Mouse (Mus musculus) heart, embryonic 12.5 days (tissue): ENCODE results near the gene Dhx33. TPM values are rescaled to one million over a fixed set of nuclear protein-coding genes. Genes with fewer than 3 reads are reported as not detected.

Experiments
- ATAC-seq: fragments of 200-750 bp; cut with Nextera tagmentation; 2 replicates; pipeline ENCODE4 v1.8.0; 2017; ENCODE audit warnings: moderate TSS enrichment, moderate library complexity; ENCODE audit not compliant: insufficient number of reproducible peaks, low FRiP score
- H3K27ac ChIP-seq: fragments of 300-500 bp; sonication (generic); 2 replicates; pipeline ENCODE4 v1.5.1; 2016; ENCODE audit warnings: mild to moderate bottlenecking, moderate library complexity; ENCODE audit not compliant: poor library complexity, severe bottlenecking
- H3K27me3 ChIP-seq: fragments of 300-500 bp; sonication (generic); replicated peaks from 2 replicates; pipeline ENCODE4 v1.6.1; 2016; ENCODE audit warnings: mild to moderate bottlenecking, moderate library complexity
- H3K36me3 ChIP-seq: fragments of 300-500 bp; sonication (generic); 2 replicates; pipeline ENCODE4 v1.6.1; 2016; ENCODE audit warnings: mild to moderate bottlenecking, moderate library complexity
- H3K4me1 ChIP-seq: fragments of 300-500 bp; sonication (generic); replicated peaks from 2 replicates; pipeline ENCODE4 v1.6.1; 2016; ENCODE audit warnings: mild to moderate bottlenecking
- H3K4me2 ChIP-seq: fragments of 300-500 bp; sonication (generic); 2 replicates; pipeline ENCODE4 v1.6.1; 2016; ENCODE audit warnings: mild to moderate bottlenecking, moderate library complexity
- H3K4me3 ChIP-seq: fragments of 300-500 bp; sonication (generic); 2 replicates; pipeline ENCODE4 v1.5.1; 2016; ENCODE audit warnings: mild to moderate bottlenecking
- H3K9ac ChIP-seq: fragments of 300-500 bp; sonication (generic); 2 replicates; pipeline ENCODE4 v1.6.1; 2016; ENCODE audit warnings: mild to moderate bottlenecking, moderate library complexity
- H3K9me3 ChIP-seq: fragments of 300-500 bp; sonication (generic); replicated peaks from 2 replicates; pipeline ENCODE4 v1.6.1; 2016; ENCODE audit warnings: mild to moderate bottlenecking, moderate library complexity
- WGBS: fragments of 180-500 bp; shearing (Covaris S2); methylation state at CpG from one replicate; pipeline ENCODE4 v1.1.7; 2016; 5-methylcytosine and 5-hydroxymethylcytosine counted together
- polyA plus RNA-seq: library from polyadenylated mRNA; unstranded; fragments of >200 nt; fragmentation: Nextera tagmentation; extraction: Ambion mirVana; gene quantifications from 2 replicates; pipeline ENCODE4 v1.2.1, GENCODE M21; 2016

Dhx33 gene
- 18.8 and 20.1 TPM in 2 replicates for polyA plus RNA-seq

GRCm38 (mm10) chr11:71004316-71004773, at the start of gene Dhx33:
Dhx33 (minus strand) TSS chr11:71004437.
- Histone ChIP-seq H3K27me3 (no peaks in the 10 kb centered on the region), H3K4me3 (peak within 1 kb of the TSS; percentile 94), H3K4me1 (peaks cover 17% of the 10 kb centered on the region), H3K9me3 (no peaks in the 10 kb centered on the region), H3K36me3 (peaks cover 22% of the 10 kb centered on the region), H3K9ac (peak within 1 kb of the TSS; percentile 83), H3K27ac (peak within 1 kb of the TSS; percentile 84), H3K4me2 (peak within 1 kb of the TSS; percentile 94)
- WGBS: under 1% methylated on average over 34 of the region's 35 CpGs
- peak; percentile 97 for ATAC-seq

- H3K9ac ChIP-seq: no peak overlapping the region
- no peak overlapping the region for H3K4me3 ChIP-seq
- H3K27ac ChIP-seq: no peak overlapping the region
- H3K36me3 ChIP-seq: no peaks in the 10 kb centered on the region
- no peaks in the 10 kb centered on the region for H3K4me1 ChIP-seq
- no peaks in the 10 kb centered on the region; the same call in 1 of the 2 replicates for H3K9me3 ChIP-seq
- no peak for ATAC-seq
- no peaks in the 10 kb centered on the region for H3K27me3 ChIP-seq
- WGBS: 6% methylated on average over 1 of the region's 1 CpGs
- H3K4me2 ChIP-seq: no peak overlapping the region
Observed at GRCm38 (mm10) chr11:71052554-71052953, 48.3 kb upstream of the Dhx33 start.

GRCm38 (mm10) chr11:71039526-71040298, 35.5 kb upstream of the Dhx33 start:
- H3K36me3 ChIP-seq: no peaks in the 10 kb centered on the region
- H3K9me3 ChIP-seq: peaks cover 3% of the 10 kb centered on the region
- H3K27ac ChIP-seq: no peak overlapping the region
- no peak overlapping the region for H3K4me2 ChIP-seq
- 95% methylated on average over 5 of the region's 5 CpGs for WGBS
- no peak overlapping the region for H3K4me3 ChIP-seq
- H3K4me1 ChIP-seq: no peaks in the 10 kb centered on the region
- ATAC-seq: no peak
- H3K9ac ChIP-seq: no peak overlapping the region
- no peaks in the 10 kb centered on the region for H3K27me3 ChIP-seq

GRCm38 (mm10) chr11:71033163-71033761, 29.0 kb upstream of the Dhx33 start, which contains the start of gene 6330403K07Rik:
6330403K07Rik (minus strand) TSS chr11:71033513.
- H3K36me3 ChIP-seq: peaks cover 1% of the 10 kb centered on the region
- 0 out of 2 replicates have a peak within 1 kb of the TSS, but pooled peaks have one; percentile 14 for H3K27ac ChIP-seq
- H3K27me3 ChIP-seq: no peaks in the 10 kb centered on the region
- H3K4me2 ChIP-seq: peak within 1 kb of the TSS; percentile 85
- peak; percentile 92 for ATAC-seq
- no peaks in the 10 kb centered on the region for H3K4me1 ChIP-seq
- no peaks in the 10 kb centered on the region for H3K9me3 ChIP-seq
- H3K9ac ChIP-seq: peak within 1 kb of the TSS; percentile 69
- WGBS: 0% methylated on average over 30 of the region's 31 CpGs
- peak within 1 kb of the TSS; percentile 60 for H3K4me3 ChIP-seq

GRCm38 (mm10) chr11:71032491-71033162, 28.4 kb upstream of the Dhx33 start:
- peaks cover 8% of the 10 kb centered on the region for H3K36me3 ChIP-seq

GRCm38 (mm10) chr11:71032070-71032469, 27.8 kb upstream of the Dhx33 start:
- Histone ChIP-seq H3K4me1 (no peaks in the 10 kb centered on the region), H3K4me3 (peak overlapping the region; percentile 60), H3K9me3 (no peaks in the 10 kb centered on the region), H3K27me3 (no peaks in the 10 kb centered on the region), H3K4me2 (peak overlapping the region; percentile 85), H3K9ac (peak overlapping the region; percentile 69; the same call in 1 of the 2 replicates), H3K36me3 (peaks cover 12% of the 10 kb centered on the region), H3K27ac (no peak overlapping the region)
- WGBS: 64% methylated on average over 7 of the region's 7 CpGs
- ATAC-seq: no peak

More at GRCm38 (mm10) chr11:71032491-71033162, 28.4 kb upstream of the Dhx33 start:
- no peaks in the 10 kb centered on the region for H3K9me3 ChIP-seq
- 0 out of 2 replicates have a peak overlapping the region, but pooled peaks have one; percentile 14 for H3K27ac ChIP-seq
- peak overlapping the region; percentile 60 for H3K4me3 ChIP-seq
- H3K4me2 ChIP-seq: peak overlapping the region; percentile 85
- peak overlapping the region; percentile 69 for H3K9ac ChIP-seq
- no peak for ATAC-seq
- no peaks in the 10 kb centered on the region for H3K4me1 ChIP-seq
- 7% methylated on average over 26 of the region's 26 CpGs for WGBS
- H3K27me3 ChIP-seq: no peaks in the 10 kb centered on the region

- H3K27me3 ChIP-seq: no peaks in the 10 kb centered on the region
- H3K4me3 ChIP-seq: no peak overlapping the region
- H3K27ac ChIP-seq: no peak overlapping the region
- no peaks in the 10 kb centered on the region for H3K9me3 ChIP-seq
- ATAC-seq: no peak
- H3K36me3 ChIP-seq: peaks cover 35% of the 10 kb centered on the region
- no peak overlapping the region for H3K9ac ChIP-seq
- H3K4me1 ChIP-seq: no peaks in the 10 kb centered on the region
- H3K4me2 ChIP-seq: no peak overlapping the region
- WGBS: 69% methylated on average over 3 of the region's 3 CpGs
Observed at GRCm38 (mm10) chr11:71029403-71030118, 25.3 kb upstream of the Dhx33 start.

GRCm38 (mm10) chr11:71028280-71028679, 24.0 kb upstream of the Dhx33 start:
- WGBS: 82% methylated on average over 3 of the region's 3 CpGs
- H3K9me3 ChIP-seq: no peaks in the 10 kb centered on the region
- H3K4me1 ChIP-seq: no peaks in the 10 kb centered on the region
- H3K4me3 ChIP-seq: no peak overlapping the region
- no peak overlapping the region for H3K27ac ChIP-seq
- H3K36me3 ChIP-seq: peaks cover 45% of the 10 kb centered on the region
- H3K4me2 ChIP-seq: no peak overlapping the region
- no peak for ATAC-seq
- H3K27me3 ChIP-seq: no peaks in the 10 kb centered on the region
- H3K9ac ChIP-seq: no peak overlapping the region

GRCm38 (mm10) chr11:71019201-71020068, 15.2 kb upstream of the Dhx33 start, which contains the start of the genes Mis12 and Derl2:
Mis12 (plus strand) TSS chr11:71019611.
Derl2 (minus strand) TSS chr11:71019841.
- Histone ChIP-seq H3K4me2 (peak within 1 kb of the TSS; percentile 88), H3K4me1 (peaks cover 24% of the 10 kb centered on the region), H3K4me3 (peak within 1 kb of the TSS; percentile 89), H3K36me3 (peaks cover 16% of the 10 kb centered on the region), H3K27me3 (no peaks in the 10 kb centered on the region), H3K27ac (peak within 1 kb of the TSS; percentile 89), H3K9ac (peak within 1 kb of the TSS; percentile 87), H3K9me3 (no peaks in the 10 kb centered on the region)
- peak; percentile 100 for ATAC-seq
- under 1% methylated on average over 71 of the region's 71 CpGs for WGBS
